Mouse (Mus musculus) E14TG2a.4 (cell line): Measurements from ENCODE around the gene Tnfaip2.

Experiments used
- CTCF ChIP-seq: conservative IDR thresholded peaks from 2 replicates; pipeline ENCODE4 v1.5.1; 2014; ENCODE audit warnings: low read length
- NANOG ChIP-seq: IDR thresholded peaks from 2 replicates; pipeline ENCODE4 v1.6.1; 2014; ENCODE audit warnings: borderline replicate concordance, low read length, mixed read lengths

DNA sequence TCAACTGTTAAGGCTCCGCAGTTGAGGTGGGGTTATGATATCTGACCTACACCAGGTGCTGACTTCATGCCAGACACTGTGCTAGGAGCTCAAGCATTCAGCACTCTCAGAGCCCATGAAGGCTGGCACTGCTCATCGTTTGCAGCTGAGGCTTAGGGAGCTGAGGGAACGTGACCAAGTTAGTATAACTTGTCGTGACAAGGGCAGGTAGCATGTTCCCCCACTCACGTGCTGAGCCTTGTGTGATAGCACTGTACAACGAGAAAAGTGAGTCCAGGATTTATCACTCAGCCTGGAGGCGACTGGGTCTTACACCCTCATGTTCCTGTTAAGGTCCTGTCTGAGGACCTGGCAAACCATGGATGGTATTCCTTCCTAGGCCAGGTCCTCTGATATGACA is 9.3 kb downstream of the Tnfaip2 start:
- TF ChIP-seq CTCF = no peak
- TF ChIP-seq NANOG = no peak
